Mouse (Mus musculus) neural tube, embryonic 14.5 days (tissue): Measurements from ENCODE around the gene Gzmc. TPM values are rescaled to one million over a fixed set of nuclear protein-coding genes. Genes with fewer than 3 reads are reported as not detected.
"Not testable (repeated sequence)": the region's sequence is repeated elsewhere in the genome, so short reads cannot be mapped to it uniquely, and the experiment has no call there.

Experiments
- ATAC-seq: fragments of 200-750 bp; cut with Nextera tagmentation; 2 replicates; pipeline ENCODE4 v1.8.0; 2017; ENCODE audit warnings: low read depth, mild to moderate bottlenecking, moderate TSS enrichment, moderate library complexity
- H3K27ac ChIP-seq: fragments of 300-500 bp; sonication (generic); 2 replicates; pipeline ENCODE4 v1.5.1; 2014; ENCODE audit warnings: low read depth, mild to moderate bottlenecking, control low read depth, low read length, moderate library complexity, mixed read lengths
- H3K27me3 ChIP-seq: fragments of 300-500 bp; sonication (generic); 2 replicates; pipeline ENCODE4 v1.6.1; 2014; ENCODE audit warnings: low read length; ENCODE audit not compliant: control insufficient read depth, insufficient read depth
- H3K36me3 ChIP-seq: fragments of 300-500 bp; sonication (generic); 2 replicates; pipeline ENCODE4 v1.6.1; 2014; ENCODE audit warnings: low read length, mixed read lengths; ENCODE audit not compliant: control insufficient read depth, insufficient read depth
- H3K4me1 ChIP-seq: fragments of 300-500 bp; sonication (generic); 2 replicates; pipeline ENCODE4 v1.6.1; 2014; ENCODE audit warnings: low read length; ENCODE audit not compliant: control insufficient read depth, insufficient read depth
- H3K4me2 ChIP-seq: fragments of 300-500 bp; sonication (generic); 2 replicates; pipeline ENCODE4 v1.6.1; 2014; ENCODE audit warnings: mild to moderate bottlenecking, low read depth, low read length, control low read depth
- H3K4me3 ChIP-seq: fragments of 300-500 bp; sonication (generic); 2 replicates; pipeline ENCODE4 v1.5.1; 2014; ENCODE audit warnings: low read depth, low read length, control low read depth, mixed read lengths
- H3K9ac ChIP-seq: fragments of 300-500 bp; sonication (generic); replicated peaks from 2 replicates; pipeline ENCODE4 v1.6.1; 2014; ENCODE audit warnings: low read depth, mild to moderate bottlenecking, control low read depth, low read length, mixed read lengths
- H3K9me3 ChIP-seq: fragments of 300-500 bp; sonication (generic); 2 replicates; pipeline ENCODE4 v1.6.1; 2016; ENCODE audit warnings: low read length; ENCODE audit not compliant: control insufficient read depth
- WGBS: fragments of 180-500 bp; shearing (Covaris S2); extraction: QIAGEN DNeasy Blood & Tissue Kit; methylation state at CpG from one replicate; pipeline ENCODE4 v1.1.7; 2014; 5-methylcytosine and 5-hydroxymethylcytosine counted together
- polyA plus RNA-seq: library from polyadenylated mRNA; unstranded; fragments of >200 nt; fragmentation: Nextera tagmentation; extraction: Ambion mirVana; gene quantifications from 2 replicates; pipeline ENCODE4 v1.2.1, GENCODE M21; 2014

The Gzmc gene
- polyA plus RNA-seq = not detected in 2 replicates

DNA sequence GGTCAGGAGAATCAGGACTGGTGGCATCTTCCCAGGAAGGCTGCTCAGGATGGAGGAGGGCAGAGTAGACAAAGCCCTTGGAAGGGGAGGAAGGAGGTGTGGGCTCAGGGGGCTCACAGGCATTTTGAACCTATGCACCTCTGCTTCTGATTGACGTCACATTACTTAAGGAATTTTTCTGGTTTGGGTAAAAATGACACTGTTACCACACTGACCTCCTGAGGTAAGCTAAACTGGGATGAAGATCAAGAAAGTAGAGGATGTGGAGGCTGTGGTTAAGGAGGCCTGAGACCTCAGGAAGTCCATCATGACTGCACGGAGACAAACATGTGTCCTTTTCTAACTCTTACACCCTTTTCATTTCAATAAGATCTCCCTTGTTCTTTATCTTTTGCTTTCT lies at the start of gene Gzmc:
Gzmc (minus strand) TSS at position 101 of the 400 bp plus-strand sequence.
- WGBS = 84% methylated on average over 2 of the region's 2 CpGs
- Histone ChIP-seq H3K9ac (no peak within 1 kb of the TSS), H3K9me3 (no peaks in the 10 kb centered on the region), H3K4me2 (no peak within 1 kb of the TSS), H3K36me3 (no peaks in the 10 kb centered on the region), H3K4me1 (no peaks in the 10 kb centered on the region), H3K27me3 (no peaks in the 10 kb centered on the region), H3K27ac (no peak within 1 kb of the TSS), H3K4me3 (no peak within 1 kb of the TSS)
- ATAC-seq = no peak

DNA sequence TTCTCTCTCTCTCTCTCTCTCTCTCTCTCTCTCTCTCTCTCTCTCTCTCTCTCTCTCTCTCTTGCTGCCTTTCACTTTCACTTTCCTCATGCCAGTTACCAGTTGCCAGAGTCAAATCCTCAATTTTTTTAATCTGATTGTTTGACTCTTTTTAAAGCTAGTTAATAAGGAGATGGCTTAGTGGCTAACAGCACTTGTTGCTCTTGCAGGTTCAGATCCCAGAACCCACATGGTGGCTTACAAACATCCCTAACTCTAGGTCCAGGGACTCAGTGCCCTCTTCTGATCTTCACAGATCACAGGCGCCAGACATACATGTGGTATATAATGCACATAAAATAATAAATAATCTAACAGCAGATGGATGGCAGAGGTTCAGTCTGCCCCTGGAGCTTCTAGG lies 49.4 kb upstream of the Gzmc start:
- Histone ChIP-seq H3K9me3 (no peaks in the 10 kb centered on the region), H3K27me3 (no peaks in the 10 kb centered on the region), H3K36me3 (no peaks in the 10 kb centered on the region), H3K4me3 (no peak overlapping the region), H3K9ac (no peak overlapping the region), H3K27ac (no peak overlapping the region), H3K4me1 (no peaks in the 10 kb centered on the region), H3K4me2 (no peak overlapping the region)
- ATAC-seq = no peak
- WGBS = 91% methylated on average over 1 of the region's 1 CpGs

DNA sequence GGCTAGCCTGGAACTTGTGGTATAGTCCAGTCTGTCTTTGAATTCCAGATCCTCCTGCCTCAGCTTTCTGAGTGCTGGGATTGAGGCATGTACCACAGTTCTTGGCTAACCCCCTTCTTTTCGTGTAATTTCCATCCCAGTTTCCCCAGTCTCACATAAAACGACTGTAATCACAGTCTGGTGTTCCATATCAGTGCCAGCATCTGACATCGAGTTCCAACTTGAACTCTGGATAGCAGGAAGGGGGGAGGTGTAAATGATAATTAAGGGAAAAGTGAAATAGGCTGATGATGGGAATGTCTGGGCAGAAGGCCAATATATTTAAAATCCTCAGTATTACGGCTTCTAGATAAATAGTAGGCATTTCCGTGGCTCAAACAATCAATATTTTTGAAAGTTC lies 46.6 kb upstream of the Gzmc start:
- WGBS = 63% methylated on average over 5 of the region's 5 CpGs

DNA sequence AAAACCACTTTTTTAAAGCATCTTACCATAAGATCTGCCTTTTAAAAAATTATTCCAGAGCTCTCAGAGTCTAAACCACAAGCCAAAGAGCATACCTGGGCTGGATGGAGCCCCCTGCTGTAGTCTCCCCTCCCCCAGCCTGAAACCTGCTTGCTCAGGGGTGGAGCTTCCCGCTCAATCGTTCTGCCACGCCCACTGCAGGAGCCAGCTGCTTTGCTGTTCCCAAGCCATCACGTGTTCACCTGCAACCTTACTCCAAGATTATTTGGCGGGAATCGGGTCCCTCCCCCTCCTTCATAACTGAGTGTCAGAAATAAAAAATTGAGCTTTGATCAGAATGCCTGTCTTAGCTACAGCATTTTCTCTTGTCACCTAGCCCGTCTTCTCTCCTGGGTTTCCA lies 44.2 kb upstream of the Gzmc start:
- H3K4me1 ChIP-seq, H3K9ac ChIP-seq, ATAC-seq, H3K27ac ChIP-seq, H3K36me3 ChIP-seq, H3K27me3 ChIP-seq, H3K4me2 ChIP-seq, H3K9me3 ChIP-seq, H3K4me3 ChIP-seq: not testable (repeated sequence)
- 42% methylated on average over 7 of the region's 7 CpGs for WGBS

More for the DNA sequence above, 46.6 kb upstream of the Gzmc start:
- no peaks in the 10 kb centered on the region for H3K4me1 ChIP-seq
- H3K27me3 ChIP-seq = no peaks in the 10 kb centered on the region
- no peak overlapping the region for H3K4me2 ChIP-seq
- ATAC-seq = no peak
- H3K4me3 ChIP-seq = no peak overlapping the region
- H3K36me3 ChIP-seq = no peaks in the 10 kb centered on the region
- H3K27ac ChIP-seq = no peak overlapping the region
- H3K9me3 ChIP-seq = no peaks in the 10 kb centered on the region
- H3K9ac ChIP-seq = no peak overlapping the region

DNA sequence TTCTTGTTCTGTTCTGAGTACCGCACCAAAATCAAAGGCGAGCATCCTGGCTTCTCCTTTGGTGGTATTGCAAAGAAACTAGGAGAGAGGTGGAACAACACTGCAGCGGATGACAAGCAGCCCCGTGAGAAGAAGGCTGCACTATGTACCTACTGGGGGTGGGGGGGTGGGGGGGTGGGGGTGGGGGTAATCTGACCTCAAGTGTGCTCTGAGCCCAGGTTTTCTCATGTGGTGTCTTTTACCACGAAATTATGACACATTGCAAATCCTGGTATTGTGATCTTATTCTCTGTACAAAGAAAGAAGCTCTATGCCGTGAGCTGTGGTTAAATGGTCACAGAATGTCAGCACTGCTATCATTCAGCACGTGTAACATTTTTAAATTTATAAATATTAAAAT lies 41.6 kb upstream of the Gzmc start:
- not testable (repeated sequence) for H3K27ac ChIP-seq, ATAC-seq, H3K4me2 ChIP-seq, H3K9me3 ChIP-seq, H3K4me3 ChIP-seq, H3K9ac ChIP-seq, H3K27me3 ChIP-seq, H3K36me3 ChIP-seq, H3K4me1 ChIP-seq
- 83% methylated on average over 7 of the region's 7 CpGs for WGBS

DNA sequence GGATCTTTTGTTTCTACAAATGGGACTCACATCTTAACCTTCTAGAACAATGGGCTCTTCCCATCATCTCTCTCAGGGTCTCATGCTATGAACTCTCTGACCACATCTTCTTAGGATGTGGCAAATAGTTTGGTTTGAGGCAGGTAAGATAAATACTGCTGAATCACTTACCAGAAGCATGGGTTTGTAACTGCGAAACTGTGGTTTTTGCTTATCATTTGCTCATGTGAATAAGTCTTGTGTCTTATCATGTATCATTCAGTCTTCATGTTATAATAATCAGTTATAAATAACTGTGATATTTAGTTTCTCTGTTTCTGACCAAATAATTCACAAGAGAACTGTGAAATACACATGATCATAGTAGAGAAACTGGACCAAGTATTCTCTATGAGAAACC lies 31.7 kb upstream of the Gzmc start:
- no peaks in the 10 kb centered on the region for H3K4me1 ChIP-seq
- no peak overlapping the region for H3K9ac ChIP-seq
- H3K27me3 ChIP-seq = no peaks in the 10 kb centered on the region
- H3K27ac ChIP-seq = no peak overlapping the region
- no peak overlapping the region for H3K4me2 ChIP-seq
- WGBS = 92% methylated on average over 1 of the region's 1 CpGs
- ATAC-seq = no peak
- H3K36me3 ChIP-seq = no peaks in the 10 kb centered on the region
- no peaks in the 10 kb centered on the region for H3K9me3 ChIP-seq
- no peak overlapping the region for H3K4me3 ChIP-seq

DNA sequence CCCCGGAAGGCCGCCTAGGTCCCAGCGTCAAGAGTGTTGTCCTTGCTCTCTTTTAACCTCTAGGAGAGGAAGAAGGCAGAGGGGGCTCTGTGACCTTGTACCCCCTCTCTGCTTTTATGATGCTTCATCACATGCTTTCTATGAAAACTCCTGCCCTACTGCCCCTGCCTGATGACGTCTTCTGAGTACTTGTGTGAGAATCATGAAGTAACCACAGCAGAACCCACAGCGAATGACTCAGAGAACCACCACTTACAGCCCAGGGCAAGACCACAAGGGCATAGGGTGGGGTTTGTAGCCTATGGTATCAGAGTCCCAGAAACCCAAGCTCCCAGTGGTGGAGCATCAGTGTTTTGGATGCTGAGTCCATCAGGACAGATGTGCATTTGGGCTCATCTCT lies 27.7 kb upstream of the Gzmc start, which contains the start of gene Gzmb:
Gzmb (minus strand) TSS at position 108 of the 400 bp plus-strand sequence.
- ATAC-seq = no peak
- H3K4me3 ChIP-seq = no peak within 1 kb of the TSS
- H3K27ac ChIP-seq = no peak within 1 kb of the TSS
- H3K4me2 ChIP-seq = no peak within 1 kb of the TSS
- no peak within 1 kb of the TSS for H3K9ac ChIP-seq
- H3K36me3 ChIP-seq = no peaks in the 10 kb centered on the region
- no peaks in the 10 kb centered on the region for H3K9me3 ChIP-seq
- no peaks in the 10 kb centered on the region for H3K27me3 ChIP-seq
- WGBS = 95% methylated on average over 5 of the region's 5 CpGs
- H3K4me1 ChIP-seq = no peaks in the 10 kb centered on the region

DNA sequence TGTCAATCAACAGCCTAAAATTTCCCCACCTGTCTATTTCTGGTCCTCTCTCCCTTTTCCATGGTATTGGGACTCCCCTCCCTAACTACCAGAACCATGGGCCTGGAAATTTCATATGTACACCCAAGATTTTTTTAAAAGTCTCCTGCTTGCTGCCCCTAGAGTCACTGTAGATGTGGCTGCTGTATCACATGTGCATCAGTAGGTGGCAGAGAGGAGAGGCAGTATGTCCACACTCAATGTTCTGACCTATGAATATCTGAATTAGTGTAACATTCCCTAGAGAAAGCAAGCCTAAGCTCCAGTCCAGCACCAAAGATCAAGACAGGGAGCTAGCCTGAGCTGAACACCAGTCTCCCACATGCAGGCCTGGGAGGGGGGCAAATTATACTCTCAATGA lies 6.0 kb upstream of the Gzmc start:
- ATAC-seq = no peak
- no peak overlapping the region for H3K4me3 ChIP-seq
- H3K36me3 ChIP-seq = no peaks in the 10 kb centered on the region
- H3K4me2 ChIP-seq = no peak overlapping the region
- H3K9ac ChIP-seq = no peak overlapping the region
- no peak overlapping the region for H3K27ac ChIP-seq
- no peaks in the 10 kb centered on the region for H3K9me3 ChIP-seq
- no peaks in the 10 kb centered on the region for H3K4me1 ChIP-seq
- H3K27me3 ChIP-seq = no peaks in the 10 kb centered on the region

DNA sequence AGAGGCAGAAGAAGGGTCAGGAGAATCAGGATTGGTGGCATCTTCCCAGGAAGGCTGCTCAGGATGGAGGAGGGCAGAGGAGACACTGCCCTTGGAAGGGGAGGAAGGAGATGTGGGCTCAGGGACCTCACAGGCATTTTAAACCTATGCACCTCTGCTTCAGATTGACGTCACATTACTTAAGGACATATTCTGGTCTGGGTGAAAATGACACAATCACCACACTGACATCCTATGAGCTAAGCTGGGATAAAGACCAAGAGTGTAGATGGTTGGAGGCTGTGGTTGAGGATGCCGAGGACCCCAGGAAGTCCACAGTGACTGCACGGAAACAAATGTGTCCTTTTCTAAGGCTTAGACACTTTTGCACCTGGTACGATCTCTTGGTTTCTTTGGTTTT lies 23.1 kb downstream of the Gzmc start, which contains the start of gene Gzmf:
Gzmf (minus strand) TSS at position 101 of the 400 bp plus-strand sequence.
- H3K4me1 ChIP-seq = no peaks in the 10 kb centered on the region
- WGBS = 90% methylated on average over 4 of the region's 4 CpGs
- no peak within 1 kb of the TSS for H3K4me2 ChIP-seq
- no peak within 1 kb of the TSS for H3K4me3 ChIP-seq
- H3K36me3 ChIP-seq = no peaks in the 10 kb centered on the region
- no peak within 1 kb of the TSS for H3K9ac ChIP-seq
- no peaks in the 10 kb centered on the region for H3K9me3 ChIP-seq
- ATAC-seq = no peak
- no peak within 1 kb of the TSS for H3K27ac ChIP-seq
- no peaks in the 10 kb centered on the region for H3K27me3 ChIP-seq

DNA sequence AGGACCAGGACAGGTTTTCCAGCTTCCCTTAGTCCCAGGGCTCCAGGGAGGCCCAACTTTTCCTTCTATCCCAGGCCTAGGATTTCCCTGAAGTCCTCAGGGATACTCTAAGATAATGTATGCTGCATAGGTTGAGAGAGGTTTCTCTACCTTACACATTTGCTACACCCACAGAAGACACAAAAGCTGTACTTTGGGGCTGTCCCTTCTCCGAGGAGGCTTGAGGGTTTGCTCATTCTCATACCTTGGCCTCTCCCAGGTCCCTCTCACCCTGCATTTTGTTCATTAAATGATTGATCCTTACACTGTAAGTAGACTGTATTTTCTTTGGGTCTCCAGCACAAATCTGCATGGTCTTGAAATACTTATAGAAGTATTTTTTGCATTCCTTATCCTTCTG lies 28.8 kb downstream of the Gzmc start:
- H3K27ac ChIP-seq = no peak overlapping the region
- H3K4me2 ChIP-seq = no peak overlapping the region
- no peaks in the 10 kb centered on the region for H3K4me1 ChIP-seq
- no peak for ATAC-seq
- 87% methylated on average over 1 of the region's 1 CpGs for WGBS
- H3K4me3 ChIP-seq = no peak overlapping the region
- H3K27me3 ChIP-seq = no peaks in the 10 kb centered on the region
- H3K36me3 ChIP-seq = no peaks in the 10 kb centered on the region
- H3K9ac ChIP-seq = no peak overlapping the region
- H3K9me3 ChIP-seq = no peaks in the 10 kb centered on the region
